Comparison of ENCODE assay signal across 34 mouse cellular contexts in the genomic region with DNA sequence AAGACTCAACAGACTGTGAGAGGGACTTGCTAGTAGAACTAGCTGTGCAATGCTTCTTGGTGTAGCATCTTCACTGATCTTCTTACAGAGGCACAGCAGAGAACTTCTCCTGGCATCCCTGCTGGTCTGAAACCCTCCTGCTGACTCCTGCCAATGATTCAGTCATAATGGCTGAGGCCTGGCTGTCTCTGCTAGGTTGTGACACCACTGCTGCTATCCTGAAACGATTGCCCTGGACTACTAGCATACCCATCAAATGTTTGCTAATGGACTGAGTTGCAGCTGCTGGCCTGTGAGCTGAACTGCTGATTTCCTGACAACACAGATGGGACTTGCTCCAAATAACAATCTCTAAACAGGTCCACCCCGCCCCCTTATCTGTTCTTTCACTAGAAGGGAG. TPM values are rescaled to one million over a fixed set of nuclear protein-coding genes. Genes with fewer than 3 reads are reported as not detected.
"Had no signal": no experiment of that assay in that cellular context is flagged by ENCODE, and none has a peak within 500 bp of the region (broad histone marks: within the 10 kb centered on the region; RNA-seq: fewer than 3 reads in every experiment).

No protein-coding gene starts in this region.

- DNase-seq: gastrocnemius, adult 2 months; gastrocnemius, postnatal 10 days; gastrocnemius, postnatal 25 days; heart, adult 2 months; heart, postnatal 10 days; heart, postnatal 4 days; kidney, adult 18-20 months; kidney, adult 8-10 months; kidney, postnatal 10 days; kidney, postnatal 25 days; kidney, postnatal 4 days; liver had no signal

- H3K4me3 ChIP-seq: gastrocnemius, adult 2 months; heart, adult 2 months; heart, embryonic 10.5 days; heart, embryonic 12.5 days; hindbrain, embryonic 10.5 days; hindbrain, embryonic 12.5 days; intestine, embryonic 15.5 days; layer of hippocampus, adult 2 months; left cerebral cortex, adult 2 months; limb, embryonic 10.5 days; limb, embryonic 12.5 days; liver, embryonic 12.5 days had no signal

- H3K36me3 ChIP-seq: heart, embryonic 10.5 days; heart, embryonic 12.5 days; hindbrain, embryonic 10.5 days; hindbrain, embryonic 12.5 days; intestine, embryonic 15.5 days; limb, embryonic 10.5 days; limb, embryonic 12.5 days; liver, embryonic 12.5 days had no signal

- H3K27me3 ChIP-seq: heart, embryonic 12.5 days; hindbrain, embryonic 12.5 days; intestine, embryonic 15.5 days; limb, embryonic 12.5 days; liver, embryonic 12.5 days had no signal

- H3K27ac ChIP-seq: gastrocnemius, adult 2 months; heart, adult 2 months; heart, embryonic 10.5 days; hindbrain, embryonic 10.5 days; hindbrain, embryonic 12.5 days; hindbrain, embryonic 14.5 days; intestine, embryonic 15.5 days; layer of hippocampus, adult 2 months; left cerebral cortex, adult 2 months; limb, embryonic 10.5 days; limb, embryonic 12.5 days; liver, embryonic 12.5 days had no signal

- H3K4me1 ChIP-seq: heart, embryonic 10.5 days; heart, embryonic 12.5 days; hindbrain, embryonic 10.5 days; hindbrain, embryonic 12.5 days; intestine, embryonic 15.5 days; limb, embryonic 10.5 days; limb, embryonic 12.5 days; liver, embryonic 12.5 days had no signal

- H3K4me2 ChIP-seq: heart, embryonic 12.5 days; hindbrain, embryonic 12.5 days; hindbrain, embryonic 14.5 days; intestine, embryonic 15.5 days; limb, embryonic 12.5 days; liver, embryonic 12.5 days had no signal

- H3K9ac ChIP-seq: heart, embryonic 12.5 days; hindbrain, embryonic 12.5 days; hindbrain, embryonic 14.5 days; intestine, embryonic 15.5 days; limb, embryonic 12.5 days; liver, embryonic 12.5 days had no signal

- H3K9me3 ChIP-seq: heart, embryonic 10.5 days; hindbrain, embryonic 10.5 days; hindbrain, embryonic 12.5 days; intestine, embryonic 15.5 days; limb, embryonic 10.5 days; limb, embryonic 12.5 days; liver, embryonic 12.5 days had no signal

RNA-seq across cellular contexts. Expression of gene Ifi27l2b, which starts 17.5 kb away (rescaled TPM):
- total RNA-seq: gastrocnemius, adult 2 months; gastrocnemius, postnatal 10 days; gastrocnemius, postnatal 25 days; gastrocnemius, postnatal 4 days; granulocyte monocyte progenitor cell, adult 5-6 weeks; heart, adult 2 months; heart, postnatal 10 days; heart, postnatal 4 days; layer of hippocampus, adult 2 months; layer of hippocampus, postnatal 10 days; layer of hippocampus, postnatal 25 days; left cerebral cortex, adult 2 months; left cerebral cortex, postnatal 14 days; left cerebral cortex, postnatal 36 days had no signal
- polyA plus RNA-seq: hindbrain, embryonic 10.5 days; hindbrain, embryonic 12.5 days; hindbrain, embryonic 14.5 days; hindbrain, embryonic 16.5 days; inflammation-experienced regulatory T-cells, adult 6 months; kidney, embryonic 14.5 days; kidney, embryonic 16.5 days; limb, embryonic 10.5 days; limb, embryonic 12.5 days; limb, embryonic 14.5 days; liver, embryonic 12.5 days had no signal
